Mouse (Mus musculus) induced T-regulatory cell, adult 2 months (primary cell): ENCODE results near the gene Jmjd1c.
A peak's percentile ranks its signal among the peaks of the same experiment; 100 is the strongest.

Experiments
- DNase-seq: peaks from one replicate; pipeline ENCODE4 v3.0.0-alpha.2; 2012; ENCODE audit warnings: low read depth

Gene Jmjd1c

DNA sequence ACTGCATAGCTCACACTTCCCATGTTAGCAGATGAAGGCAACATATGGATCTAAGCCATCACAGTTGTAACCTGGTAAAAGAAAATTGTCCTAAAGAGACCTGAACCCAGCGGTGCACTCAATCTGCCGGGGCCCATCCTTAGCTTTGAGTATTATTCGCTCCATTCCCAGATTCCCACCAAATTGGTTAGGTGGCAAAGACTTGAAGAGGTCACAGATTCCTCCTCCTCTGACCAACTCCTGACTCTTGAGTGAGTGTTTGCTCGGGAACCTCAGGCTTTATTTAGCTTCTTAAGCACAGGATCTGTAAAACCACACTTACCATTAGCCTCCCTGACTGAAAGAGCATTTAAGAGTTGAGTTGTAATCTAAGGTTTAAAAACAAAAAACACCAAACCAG, 23.3 kb upstream of the Jmjd1c start:
- DNase-seq, result no peak

DNA sequence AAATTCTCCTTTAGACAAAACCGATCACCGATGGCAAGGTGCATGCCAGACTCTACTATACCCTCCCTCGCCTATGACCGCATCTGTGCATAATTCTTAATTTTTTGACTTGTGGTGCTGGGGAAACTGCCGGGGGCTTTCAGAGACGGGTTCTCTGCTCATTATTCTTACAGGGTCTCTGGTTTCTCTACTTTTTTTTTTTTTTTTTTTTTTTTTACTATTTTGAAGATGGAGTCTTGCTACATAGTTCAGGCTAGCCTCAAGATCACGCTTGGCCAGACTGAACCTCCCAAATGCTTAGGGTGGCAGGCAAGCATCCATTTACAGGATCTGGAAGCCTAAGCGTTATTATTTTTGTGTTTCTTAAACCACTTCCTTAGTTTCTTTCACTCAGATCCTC, 22.3 kb upstream of the Jmjd1c start:
- no peak for DNase-seq

DNA sequence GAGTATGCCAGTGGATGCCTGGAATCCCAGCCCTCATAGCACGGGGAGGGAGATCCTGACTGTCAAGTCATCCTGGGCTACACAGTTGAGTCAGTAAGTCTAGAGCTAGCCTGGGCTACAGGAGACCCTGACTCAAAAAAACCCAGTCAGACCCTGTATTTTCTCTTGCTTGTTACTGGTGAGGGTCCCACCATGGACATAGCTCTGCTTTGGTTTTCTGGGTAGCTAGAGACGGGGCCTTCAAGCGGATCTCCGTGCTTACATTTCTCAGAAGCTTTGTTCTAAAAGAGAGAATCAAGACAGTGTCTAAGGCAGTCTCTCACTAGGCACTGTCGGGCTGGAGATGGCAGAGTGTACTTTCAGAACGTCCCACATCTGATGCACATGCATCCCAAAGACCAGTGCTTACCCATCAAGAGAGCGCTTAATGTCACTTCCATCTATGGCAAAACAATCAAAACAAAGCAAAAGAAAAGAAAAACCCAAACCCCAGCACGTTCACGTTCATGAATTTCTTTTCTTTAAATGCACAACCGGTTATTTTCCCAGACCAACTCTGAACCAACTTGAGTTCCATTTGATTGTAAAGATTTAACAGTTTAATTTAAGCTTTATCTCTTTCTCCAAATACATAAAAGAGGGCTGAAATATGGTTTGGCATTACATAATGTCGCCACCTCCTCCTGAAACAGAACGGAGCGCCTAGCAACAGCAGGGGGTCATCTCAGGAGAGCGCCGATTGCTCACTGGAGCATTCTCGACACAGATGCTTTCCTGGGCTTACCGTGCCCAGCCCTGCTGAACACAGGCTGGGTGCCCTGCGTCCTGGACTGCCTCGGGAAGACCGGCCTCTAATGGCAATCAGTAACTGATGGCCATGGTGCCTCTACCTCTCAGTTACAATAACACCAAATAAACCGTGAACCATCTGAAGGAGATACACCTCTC, 19.7 kb upstream of the Jmjd1c start:
- DNase-seq, result no peak

DNA sequence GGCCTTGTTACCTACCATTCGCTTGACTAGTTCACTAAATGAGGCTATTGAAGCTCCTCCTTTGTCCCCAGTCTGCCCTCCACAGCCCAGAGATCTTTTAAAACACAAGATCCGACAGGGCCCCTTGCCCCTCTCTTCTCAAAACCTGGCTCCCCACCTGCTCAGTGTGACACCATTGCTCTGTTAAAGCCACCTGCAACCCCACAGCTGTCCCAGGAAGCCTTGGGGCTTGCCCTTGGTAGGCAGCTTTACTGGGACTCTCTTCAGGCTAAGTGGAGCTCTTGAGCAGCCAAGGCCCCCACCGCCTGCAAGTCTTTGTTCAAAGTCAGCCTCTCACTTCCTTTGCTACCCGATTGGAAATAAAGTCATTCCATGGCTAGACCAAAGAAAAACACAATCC, 16.9 kb upstream of the Jmjd1c start:
- no peak for DNase-seq

DNA sequence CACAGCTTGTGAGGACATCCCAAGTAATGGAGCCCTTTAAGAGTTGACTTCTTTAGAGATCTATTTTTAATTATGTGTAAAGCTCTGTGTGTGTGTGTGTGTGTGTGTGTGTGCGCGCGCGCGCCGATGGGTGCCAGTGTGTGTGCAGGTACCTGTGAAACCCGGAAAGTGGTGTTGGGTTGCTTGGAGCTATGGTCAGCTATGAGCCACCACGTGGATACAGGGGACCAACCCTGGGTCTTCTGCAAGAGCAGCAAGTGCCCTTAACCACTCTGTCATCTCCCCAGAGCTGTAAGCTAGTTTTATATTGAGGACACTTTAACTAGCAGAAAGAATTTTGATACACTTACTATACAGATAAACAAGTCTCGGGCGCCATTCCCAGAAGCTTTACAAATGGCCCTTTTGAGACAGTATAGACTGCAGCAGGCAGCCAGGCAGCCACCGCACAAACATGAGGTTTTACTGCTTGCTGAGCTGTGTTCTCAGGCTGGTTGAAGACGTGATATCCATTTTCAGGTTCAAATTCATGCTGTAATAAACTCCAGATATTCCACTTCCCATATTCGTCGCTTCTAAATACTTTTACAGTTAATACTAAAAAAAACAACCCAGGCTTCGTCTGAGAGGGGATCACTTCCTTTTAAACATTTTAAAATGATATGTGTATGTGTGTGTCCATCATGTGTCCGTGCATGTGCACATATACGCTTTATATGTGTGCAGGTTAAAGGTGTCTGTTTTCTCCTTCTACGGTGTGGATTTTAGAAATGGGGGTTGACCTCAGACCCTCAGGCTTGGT, 14.5 kb upstream of the Jmjd1c start:
- DNase-seq, result no peak

DNA sequence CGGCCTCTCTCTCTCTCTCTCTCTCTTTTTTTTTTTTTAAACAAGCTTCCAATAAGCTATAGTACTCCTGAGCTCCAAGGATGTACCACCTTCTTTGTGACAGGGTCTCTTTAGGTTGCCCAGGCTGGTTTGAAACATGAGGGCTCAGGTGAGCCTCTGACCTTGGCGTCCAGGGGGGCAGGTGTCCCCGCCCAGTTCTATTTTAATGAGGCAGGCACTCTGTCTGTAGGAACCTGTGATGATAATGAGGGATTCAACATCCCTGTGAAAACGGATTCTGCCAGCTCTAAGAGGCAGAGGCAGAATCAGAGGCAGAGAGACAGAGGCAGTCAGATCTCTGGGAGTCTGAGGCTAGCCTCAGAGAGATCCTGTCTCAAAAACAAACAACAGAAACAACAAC, 13.4 kb upstream of the Jmjd1c start:
- DNase-seq, result no peak

DNA sequence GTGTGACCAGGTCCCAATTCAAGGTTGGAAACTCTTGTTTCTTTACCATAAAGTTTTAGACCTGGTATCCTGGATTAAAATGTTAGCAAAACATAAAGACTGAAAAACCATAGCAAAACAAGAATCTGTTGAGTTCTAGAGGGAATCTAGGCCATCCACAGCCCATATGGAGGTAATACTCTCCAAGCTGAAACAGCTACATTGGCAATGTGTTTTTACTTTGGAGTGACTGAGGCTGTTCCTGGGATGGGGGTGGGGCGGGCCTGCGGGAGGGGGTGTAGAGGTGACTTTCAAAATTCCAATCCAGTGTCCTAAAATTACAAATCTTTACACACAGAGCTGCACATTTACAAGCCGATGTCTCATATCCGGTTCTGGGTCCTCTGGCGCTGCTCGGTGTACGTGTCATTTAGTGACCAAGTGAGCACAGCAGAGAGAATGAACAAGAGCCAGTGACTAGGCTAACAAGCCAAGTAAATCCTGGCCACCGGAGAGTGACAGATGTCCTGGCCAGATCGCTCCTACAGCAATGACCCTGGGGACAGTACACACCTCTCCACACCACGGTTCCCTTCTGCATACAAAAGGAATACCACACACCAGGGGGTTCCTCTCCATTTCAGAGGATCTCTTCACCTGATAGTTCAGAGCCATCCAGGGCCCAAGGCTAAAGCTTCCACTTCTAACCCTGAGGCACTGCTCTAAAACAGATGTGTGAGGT, 12.3 kb upstream of the Jmjd1c start:
- DNase-seq, result no peak

DNA sequence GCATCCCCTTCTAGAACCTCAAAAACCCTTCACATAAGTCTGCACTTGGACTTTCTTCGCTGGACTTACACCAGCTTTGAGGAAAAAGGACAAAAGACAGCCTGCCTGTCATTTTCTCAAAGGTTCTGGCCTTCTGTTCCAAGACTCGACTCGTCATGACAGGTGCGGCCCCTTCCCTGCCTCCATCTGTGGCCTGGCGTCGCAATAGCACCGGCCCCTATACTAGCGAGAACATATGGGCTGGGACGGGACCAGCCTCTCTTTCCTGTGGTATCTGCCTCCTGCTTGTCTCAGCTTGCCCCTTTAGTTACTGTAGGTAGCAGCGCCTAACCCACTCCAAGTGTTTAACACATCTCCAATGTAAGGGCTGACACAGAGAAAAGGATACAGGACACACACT, 10.8 kb upstream of the Jmjd1c start:
- DNase-seq, result no peak

DNA sequence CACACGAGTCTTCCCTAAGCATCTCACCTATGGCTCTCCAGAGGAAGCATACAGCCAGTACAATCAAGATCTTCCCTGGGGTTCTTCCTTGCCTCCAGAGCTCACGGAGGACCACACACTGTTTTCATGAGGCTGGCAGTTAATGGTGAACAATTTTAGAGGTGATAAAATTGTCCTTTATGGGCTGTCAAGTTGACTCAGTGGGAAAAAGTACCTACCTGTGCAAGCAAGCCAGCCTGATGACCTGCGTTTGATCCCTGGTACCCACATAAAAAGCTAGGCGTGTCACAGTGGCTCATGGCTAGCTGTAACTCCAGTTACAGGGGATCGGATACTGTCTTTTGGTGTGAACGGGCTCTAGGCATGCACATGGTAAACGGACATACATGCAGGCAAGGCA, 10.0 kb upstream of the Jmjd1c start:
- no peak for DNase-seq

DNA sequence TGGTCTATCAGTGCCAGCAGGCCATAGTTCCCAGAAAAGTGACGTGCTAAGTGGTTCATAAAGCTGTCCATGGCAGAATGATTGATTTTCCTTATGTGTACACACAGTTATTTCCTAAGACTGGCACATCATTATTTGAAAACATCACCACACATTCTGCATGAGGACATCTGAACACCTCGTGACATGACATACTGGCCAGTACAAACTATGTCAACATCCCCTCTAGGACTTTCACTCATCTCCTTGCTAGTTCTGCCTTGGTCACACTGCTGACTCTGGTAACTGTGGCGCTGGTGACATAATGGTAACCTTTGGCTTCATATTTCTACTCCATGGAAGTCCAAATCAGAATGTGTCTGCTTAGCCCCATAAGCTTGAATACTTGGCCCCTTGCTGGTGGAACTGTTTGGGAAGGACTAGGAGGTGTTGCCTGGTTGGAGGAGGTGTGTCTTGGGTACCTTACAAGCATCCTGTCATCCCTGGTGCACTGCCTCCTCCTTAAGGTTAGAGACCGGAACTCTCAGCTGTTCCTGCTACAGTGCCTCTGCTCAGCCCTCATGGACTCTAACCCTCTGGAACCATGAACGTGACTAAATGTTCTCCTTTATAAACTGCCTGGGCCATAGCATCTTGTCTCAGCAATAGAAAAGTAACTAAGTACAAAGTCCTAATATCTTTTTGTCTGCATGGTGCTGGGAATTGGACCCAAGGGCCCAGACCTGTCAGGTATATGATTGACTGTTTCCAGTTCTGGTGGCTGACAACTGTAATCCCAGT, 8.3 kb upstream of the Jmjd1c start:
- no peak for DNase-seq

DNA sequence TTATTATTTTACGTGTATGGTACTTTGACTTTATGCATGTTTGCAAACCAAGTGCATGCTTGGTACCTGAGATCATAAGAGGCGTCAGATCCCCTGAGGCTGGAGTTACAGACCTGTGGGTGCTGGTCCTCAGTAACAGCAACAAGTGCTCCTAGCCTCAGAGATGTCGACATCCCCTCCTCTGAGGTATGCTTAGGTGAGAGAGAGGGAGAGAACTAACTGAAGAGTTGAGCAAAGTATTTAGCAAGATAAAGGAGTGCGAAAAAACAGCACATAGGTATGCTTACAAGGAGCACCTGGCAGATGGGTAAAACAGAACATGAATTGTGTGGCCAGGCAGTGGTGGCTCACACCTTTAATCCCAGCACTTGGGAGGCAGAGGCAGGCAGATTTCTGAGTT, 5.3 kb upstream of the Jmjd1c start:
- DNase-seq, result no peak

DNA sequence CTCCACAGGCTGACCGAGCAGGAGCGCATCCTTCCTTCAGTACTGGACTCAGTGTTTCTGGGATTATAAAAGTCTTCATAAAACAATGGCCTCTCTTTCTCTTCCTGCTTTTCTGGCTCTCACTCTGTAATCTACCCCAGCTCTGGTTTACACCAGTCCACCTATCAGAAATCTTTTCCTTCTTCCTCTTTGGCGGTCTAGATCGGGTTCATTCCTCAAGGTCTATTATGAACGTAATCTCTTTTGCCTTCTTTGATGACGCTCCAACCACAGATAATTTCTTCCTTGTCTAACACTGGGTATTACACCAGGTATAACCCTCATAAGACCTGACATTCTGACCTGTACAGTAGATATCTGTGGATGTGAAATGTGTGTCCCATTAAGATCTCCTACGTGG, 1.0 kb upstream of the Jmjd1c start:
- DNase-seq, result no peak

DNA sequence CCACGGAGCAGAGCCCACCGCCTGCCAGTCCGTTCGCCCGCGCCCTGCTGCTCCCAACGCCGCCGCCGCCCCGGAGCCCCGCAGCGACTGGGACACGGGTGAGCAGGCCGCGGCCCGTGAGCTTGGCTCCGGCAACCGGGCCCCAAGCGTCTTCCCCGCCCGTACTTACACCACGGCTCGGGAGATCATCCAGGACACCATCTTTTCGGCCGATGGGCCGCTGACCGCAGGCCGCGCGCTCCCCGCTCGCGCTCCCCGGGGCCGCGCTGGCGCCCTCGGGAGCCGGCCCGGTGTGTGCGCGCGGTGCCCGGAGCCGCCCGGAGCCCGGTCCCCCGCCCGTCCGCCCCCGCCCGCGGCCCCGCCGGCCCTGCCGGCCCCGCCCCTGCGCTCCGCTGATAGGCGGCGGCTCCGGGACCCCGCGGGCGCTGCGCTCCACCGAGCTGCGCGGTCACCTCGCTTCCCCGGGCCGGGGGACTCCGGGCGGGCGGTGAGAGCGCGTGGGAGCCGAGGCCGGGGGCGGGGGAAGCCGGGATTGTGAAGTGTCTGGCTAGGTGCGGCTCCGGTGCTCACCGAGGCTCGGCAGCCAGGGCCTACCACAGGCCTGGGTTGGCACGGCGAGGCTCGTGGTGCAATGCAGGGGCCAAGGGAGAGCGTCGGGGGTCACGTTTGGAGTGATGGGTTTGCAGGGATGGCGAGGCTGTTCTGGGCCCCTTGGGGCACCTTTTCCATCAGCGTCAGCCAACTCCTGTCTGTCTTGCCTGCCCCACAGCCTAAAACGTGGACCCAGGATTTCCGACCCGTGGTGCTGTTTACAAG, 904 bp downstream of the Jmjd1c start, which contains the start of gene Reep3:
Gene Reep3 (minus strand): TSS at position 325 of the 816 bp plus-strand sequence.
- DNase-seq, result peak; percentile 82

DNA sequence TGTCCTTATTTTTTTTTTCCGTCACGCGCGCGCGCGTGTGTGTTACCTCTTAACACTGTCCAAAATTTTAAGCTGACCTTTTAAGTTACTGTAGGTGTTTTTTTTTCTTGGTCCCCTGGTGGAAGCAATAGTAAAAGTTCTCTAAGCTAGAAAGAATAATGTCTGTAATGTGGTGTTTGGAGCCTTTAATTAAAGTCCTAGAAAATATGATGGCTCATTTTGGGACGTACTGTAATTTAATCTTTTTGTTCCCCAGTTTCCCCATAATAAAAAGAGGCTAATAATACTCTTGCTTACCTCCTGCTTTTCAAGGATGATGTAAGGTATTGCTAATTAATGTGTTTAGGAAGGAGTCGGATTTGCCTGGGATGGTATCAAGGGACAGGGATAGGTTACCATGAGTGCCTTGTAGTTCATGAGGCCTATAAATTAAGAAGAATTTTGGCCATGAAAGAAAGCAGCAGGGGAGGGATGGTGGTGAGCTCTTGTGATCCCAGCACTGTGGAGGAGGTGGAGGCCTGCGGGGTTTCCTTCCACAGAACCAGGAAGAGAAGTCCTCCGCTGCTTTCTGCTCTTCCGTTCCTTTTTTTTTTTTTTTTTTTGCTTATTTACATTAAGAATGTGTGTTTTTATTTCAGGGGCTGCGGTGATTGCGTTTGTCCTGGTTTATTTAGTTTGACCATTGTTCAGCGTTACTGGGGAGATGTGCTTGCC, 1.7 kb downstream of the Jmjd1c start:
- DNase-seq, result peak; percentile 69

DNA sequence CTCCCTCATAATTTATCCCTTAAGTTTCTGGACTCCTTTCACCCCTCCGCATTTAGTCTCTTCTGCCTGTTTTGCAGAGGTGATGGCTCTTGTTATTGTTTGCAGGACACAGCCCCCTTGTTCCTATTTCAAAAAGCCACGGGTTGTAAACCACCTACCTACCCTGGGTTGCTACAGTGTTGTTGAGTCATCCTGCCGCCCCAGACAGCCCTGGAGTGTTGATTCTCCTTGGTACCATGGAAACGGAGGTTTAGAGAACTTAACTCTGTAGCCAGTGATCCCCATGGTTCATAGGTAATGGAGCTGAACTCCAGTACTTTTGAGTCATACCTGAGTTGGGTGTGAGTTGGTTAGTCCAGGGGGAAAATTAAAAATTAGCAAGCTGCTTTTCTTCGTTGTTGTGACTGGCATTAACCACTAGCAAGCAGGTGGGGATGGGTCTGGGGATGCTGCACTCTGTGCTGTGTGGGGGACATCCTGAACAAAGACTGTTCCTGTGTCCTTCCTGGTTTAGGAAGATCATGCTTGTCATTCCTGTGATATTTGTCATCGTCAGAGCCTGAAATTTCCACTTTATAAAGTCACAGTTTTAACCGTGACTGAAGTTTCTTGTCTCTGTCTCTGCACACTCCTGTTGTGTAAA, 2.6 kb downstream of the Jmjd1c start:
- DNase-seq, result peak; percentile 85

DNA sequence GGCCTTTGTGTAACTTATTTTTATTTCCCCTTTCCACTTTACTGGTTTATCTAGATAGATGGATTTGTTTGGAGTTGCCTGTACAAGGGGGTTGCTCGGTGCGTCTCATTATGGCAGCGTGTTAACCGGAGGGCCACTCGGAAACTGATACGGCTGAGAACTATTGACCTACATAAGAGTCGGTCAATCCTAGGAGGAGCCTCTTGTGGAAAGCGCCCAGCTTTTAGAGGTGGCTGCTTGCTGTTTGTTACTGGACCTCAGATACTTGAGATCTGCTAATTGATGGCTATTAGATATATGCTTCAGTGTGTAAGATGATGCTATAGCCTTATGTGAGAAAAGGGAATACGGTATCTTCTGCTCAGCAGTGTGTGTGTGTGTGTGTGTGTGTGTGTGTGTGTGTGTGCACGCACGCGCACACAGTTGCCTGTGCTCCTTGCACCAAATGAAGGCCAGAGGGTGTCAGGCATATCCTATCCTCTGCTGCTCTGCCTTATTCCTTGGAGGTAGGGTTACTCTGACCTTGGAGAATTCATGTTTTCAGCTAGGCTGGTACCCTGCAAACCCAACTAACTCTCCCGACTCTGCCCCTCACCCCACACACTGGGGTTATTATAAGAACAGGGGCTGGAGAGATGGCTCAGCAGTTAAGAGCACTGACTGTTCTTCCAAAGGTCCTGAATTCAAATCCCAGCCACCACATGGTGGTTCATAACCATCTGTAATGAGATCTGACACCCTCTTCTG, 3.4 kb downstream of the Jmjd1c start:
- no peak for DNase-seq

DNA sequence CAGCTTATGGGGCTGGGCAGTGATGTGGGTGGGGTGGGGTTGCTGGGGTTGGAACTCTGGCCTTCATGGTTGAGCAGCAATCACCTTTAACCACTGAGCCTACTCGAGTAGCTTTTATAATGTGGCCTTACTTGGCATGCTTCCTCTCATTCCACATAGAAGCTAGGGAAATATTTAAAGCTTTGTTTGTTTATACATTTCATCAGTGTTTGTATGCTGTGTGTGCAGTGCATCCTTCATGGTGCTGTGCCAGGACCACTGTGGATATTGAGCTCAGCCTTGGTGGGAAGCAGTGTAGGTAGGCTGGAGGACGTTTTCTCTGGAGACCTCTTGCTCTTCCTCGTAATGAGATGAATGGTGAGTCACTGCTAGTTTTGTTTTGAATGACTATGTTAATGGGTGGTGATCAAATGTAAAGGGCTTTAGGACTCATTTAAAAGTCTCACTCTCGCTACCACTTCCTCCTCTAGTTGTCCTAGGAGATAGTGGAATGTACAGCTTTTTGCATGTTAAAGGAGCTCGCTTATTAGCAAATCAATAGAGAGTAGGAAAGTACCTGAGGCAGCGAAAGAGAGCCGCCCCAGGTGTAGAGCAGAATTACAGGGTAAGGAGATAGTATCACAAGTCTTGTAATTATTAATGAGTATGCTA, 4.2 kb downstream of the Jmjd1c start:
- peak; percentile 81 for DNase-seq

DNA sequence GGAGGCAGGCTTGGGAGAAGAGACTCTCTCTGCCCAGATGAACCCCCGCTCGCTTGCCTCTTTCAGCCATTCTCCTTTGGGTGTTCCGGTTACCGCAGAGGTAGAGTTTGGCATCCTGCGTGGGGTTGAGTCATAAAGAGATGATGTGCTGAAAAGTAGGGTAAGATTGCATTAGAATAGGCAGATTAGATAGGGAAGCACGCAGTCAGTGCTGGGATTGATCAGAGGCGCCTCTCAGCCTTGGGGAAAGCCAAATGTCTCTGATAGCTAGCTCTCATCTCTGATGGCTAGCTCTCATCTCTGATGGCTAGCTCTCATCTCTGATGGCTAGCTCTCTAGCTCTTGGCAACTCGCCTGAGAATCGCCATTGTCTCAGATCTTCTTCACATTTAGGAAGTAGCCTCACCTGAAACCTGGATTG, 4.9 kb downstream of the Jmjd1c start:
- peak; percentile 76 for DNase-seq
